Mouse (Mus musculus): Measurements from ENCODE around the gene Clmp. TPM values are rescaled to one million over a fixed set of nuclear protein-coding genes. Genes with fewer than 3 reads are reported as not detected.

The Clmp gene
- total RNA-seq, 2 experiments from 2014 or later: 3.1 to 6.1 TPM

- DNase-seq: peak; percentile 56 to 58
- intact Hi-C loops (cut with DNase I): loop anchor here (5.0 kb wide), 2 partner anchors 103 to 358 kb away; no protein-coding TSS in a partner anchor
Observed at GRCm38 (mm10) chr9:40834569-40834968, 148.8 kb downstream of the Clmp start.

Other genes with a start within 250 kb of the Clmp start
- gene Gramd1b, start 154.6 kb upstream of the Clmp start, total RNA-seq (2021): 1 to 10 TPM; 6.6 to 8.8 TPM
- not detected for gene Gm21915, start 15.3 kb upstream of the Clmp start, total RNA-seq (2021)
- 1,000 to 10,000 TPM; 1,032 to 1,188 TPM for gene Hspa8, start 115.0 kb downstream of the Clmp start, total RNA-seq (2021)
- not detected for gene Bsx, start 188.2 kb downstream of the Clmp start, total RNA-seq (2021)